Mouse (Mus musculus): ENCODE data around the gene Ascc3.

DNA sequence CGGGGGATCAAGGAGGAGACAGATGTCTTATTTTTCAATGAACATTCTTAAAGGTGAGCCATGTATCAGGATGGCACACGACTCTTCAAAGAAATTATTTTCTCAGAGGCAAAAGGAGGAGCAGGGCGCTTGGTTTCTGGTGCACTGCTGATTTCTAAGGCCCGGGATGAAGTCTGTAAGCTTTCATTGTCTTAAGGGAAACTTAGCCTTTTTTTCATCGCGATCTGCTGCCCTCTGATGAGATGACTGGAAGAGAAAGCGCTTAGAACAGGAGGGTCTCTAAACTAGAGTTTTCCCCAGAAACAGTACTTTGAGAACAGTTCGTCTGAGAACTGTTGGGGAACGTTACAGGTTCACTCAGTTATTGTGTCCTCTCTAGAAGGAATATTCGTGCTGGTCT, 301.1 kb downstream of the Ascc3 start:
- TF ChIP-seq POLR2A (IDR thresholded peaks at IDR 0.05; ENCODE audit: insufficient read depth, low read depth, low read length) (no peak), CTCF (IDR thresholded peaks at IDR 0.05; ENCODE audit: insufficient read depth, low read depth, low read length) (no peak)
